Mouse (Mus musculus) kidney, adult 9 months (tissue): ENCODE results near the gene Syn3.
A peak's percentile ranks its signal among the peaks of the same experiment; 100 is the strongest.
"Not testable (repeated sequence)": the region's sequence is repeated elsewhere in the genome, so short reads cannot be mapped to it uniquely, and the experiment has no call there.

ENCODE experiments used
- DNase-seq: peaks from one replicate; pipeline ENCODE4 v3.0.0; 2022

Gene Syn3

GRCm38 (mm10) chr10:86416806-86417205 is 81.9 kb downstream of the Syn3 start:
- no peak for DNase-seq

- DNase-seq: no peak
These were observed 87.8 kb downstream of the Syn3 start for GRCm38 (mm10) chr10:86410868-86411267.

GRCm38 (mm10) chr10:86406952-86407351 is 91.7 kb downstream of the Syn3 start:
- DNase-seq: no peak

GRCm38 (mm10) chr10:86398347-86398720 is 100.4 kb downstream of the Syn3 start:
- peak; percentile 66 for DNase-seq

GRCm38 (mm10) chr10:86397577-86398346 is 100.9 kb downstream of the Syn3 start:
- DNase-seq: no peak

GRCm38 (mm10) chr10:86392399-86392798 is 106.3 kb downstream of the Syn3 start:
- no peak for DNase-seq

GRCm38 (mm10) chr10:86389913-86390312 is 108.8 kb downstream of the Syn3 start:
- DNase-seq: no peak

GRCm38 (mm10) chr10:86389357-86389756 is 109.3 kb downstream of the Syn3 start:
- no peak for DNase-seq

- DNase-seq: no peak
These were observed 109.9 kb downstream of the Syn3 start for GRCm38 (mm10) chr10:86388803-86389202.

GRCm38 (mm10) chr10:86387821-86388440 is 110.8 kb downstream of the Syn3 start:
- DNase-seq: peak; percentile 45

GRCm38 (mm10) chr10:86386232-86386631 is 112.5 kb downstream of the Syn3 start:
- DNase-seq: no peak

- DNase-seq: no peak
These were observed 113.0 kb downstream of the Syn3 start for GRCm38 (mm10) chr10:86385656-86386055.

GRCm38 (mm10) chr10:86384655-86385054 is 114.0 kb downstream of the Syn3 start:
- no peak for DNase-seq

GRCm38 (mm10) chr10:86381922-86382260 is 116.8 kb downstream of the Syn3 start:
- no peak for DNase-seq

- no peak for DNase-seq
These were observed 117.4 kb downstream of the Syn3 start for GRCm38 (mm10) chr10:86381150-86381921.

GRCm38 (mm10) chr10:86380626-86381025 is 118.1 kb downstream of the Syn3 start:
- no peak for DNase-seq

- DNase-seq: not testable (repeated sequence)
These were observed 119.9 kb downstream of the Syn3 start for GRCm38 (mm10) chr10:86378803-86379202.

- DNase-seq: no peak
These were observed 122.1 kb downstream of the Syn3 start for GRCm38 (mm10) chr10:86376392-86377185.

- peak; percentile 54 for DNase-seq
These were observed 122.8 kb downstream of the Syn3 start for GRCm38 (mm10) chr10:86375903-86376302.

GRCm38 (mm10) chr10:86374061-86374460 is 124.6 kb downstream of the Syn3 start:
- DNase-seq: no peak

GRCm38 (mm10) chr10:86371561-86371960 is 127.1 kb downstream of the Syn3 start:
- no peak for DNase-seq

GRCm38 (mm10) chr10:86369346-86369745 is 129.3 kb downstream of the Syn3 start:
- no peak for DNase-seq

GRCm38 (mm10) chr10:86368811-86369210 is 129.9 kb downstream of the Syn3 start:
- DNase-seq: peak; percentile 85
